Mouse (Mus musculus) layer of hippocampus, adult 2 months (tissue): ENCODE measurements at regions not wholly inside any gene's neighbourhood (a gene's known extent, or its start where the extent isn't known, plus 50 kb on each side); places are given as distances from the start of the nearest gene placed in this dataset.

Experiments used
- DNase-seq, 2 experiments: peaks; one replicate each; pipeline ENCODE4 v3.0.0; 2022; ENCODE audit warnings: low spot score in 2 of 2
- H3K27ac ChIP-seq: fragments of 200-600 bp; 2 replicates; pipeline ENCODE4 v1.8.1; 2022
- H3K4me3 ChIP-seq: fragments of 200-600 bp; 2 replicates; pipeline ENCODE4 v1.8.1; 2022; ENCODE audit warnings: mild to moderate bottlenecking
- CTCF ChIP-seq: fragments of 200-600 bp; conservative IDR thresholded peaks from 2 replicates; pipeline ENCODE4 v1.8.1; 2022; ENCODE audit warnings: antibody characterized with exemption, mild to moderate bottlenecking, moderate library complexity

DNA sequence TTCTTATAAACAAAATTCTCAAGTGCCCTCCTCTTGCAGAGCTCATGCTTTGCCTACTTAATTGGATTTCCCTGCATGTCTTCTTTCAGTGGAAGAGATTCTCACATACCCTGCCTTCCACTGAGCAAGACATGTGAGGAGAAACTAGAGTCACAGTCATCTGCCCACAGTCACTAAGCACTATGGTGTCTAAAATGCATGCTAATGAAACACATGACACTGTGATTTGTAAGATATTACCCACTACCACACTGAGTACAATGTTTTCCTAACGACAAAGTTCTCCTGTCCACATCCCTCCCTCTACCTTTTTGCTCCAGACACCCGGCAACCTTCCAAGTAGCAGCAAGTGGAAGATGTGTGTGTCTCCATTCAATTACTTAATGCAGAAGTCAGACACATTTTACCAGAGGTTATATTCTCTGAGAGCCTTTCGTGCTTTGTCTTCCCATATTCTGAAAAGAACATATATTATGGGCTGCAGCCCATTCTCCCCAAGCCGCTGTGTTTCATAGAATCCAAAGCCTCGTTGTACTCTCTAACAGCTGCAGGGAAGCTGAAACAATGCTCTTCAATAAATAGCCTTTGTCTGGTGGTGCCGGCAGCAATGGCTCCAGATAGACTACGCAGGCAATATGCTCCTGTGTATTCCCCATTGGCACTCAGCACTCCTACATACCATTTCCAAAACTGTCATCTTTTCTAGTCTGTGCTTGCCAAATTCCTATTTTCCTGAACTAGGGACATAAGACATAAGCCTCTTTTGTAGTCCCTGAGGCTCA lies 670.7 kb downstream of the Poteg start:
- no peak for TF ChIP-seq CTCF
- H3K4me3 ChIP-seq: no peak overlapping the region
- no peak overlapping the region for H3K27ac ChIP-seq
- DNase-seq: peak; percentile 11 to 27

DNA sequence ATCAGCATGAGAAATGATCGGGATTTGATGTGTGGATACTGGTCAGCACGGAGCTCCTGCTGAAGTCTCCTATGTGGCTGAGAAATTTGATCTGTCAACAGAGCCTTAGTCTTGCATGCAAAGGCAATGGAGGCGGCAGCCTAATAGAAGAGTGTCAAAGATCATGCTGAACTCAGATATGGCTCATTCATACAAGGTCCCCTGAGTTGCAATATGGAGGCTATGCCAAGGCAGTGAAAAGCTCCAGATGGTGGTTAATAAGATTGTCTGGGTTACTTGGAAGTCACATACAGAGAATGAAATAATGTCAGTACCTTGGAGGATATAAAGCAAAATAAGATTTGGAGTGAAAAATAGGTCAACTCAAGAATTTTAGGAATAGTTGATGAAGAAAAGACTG lies 677.6 kb downstream of the Poteg start:
- DNase-seq: no peak
- Histone ChIP-seq H3K27ac (no peak overlapping the region), H3K4me3 (no peak overlapping the region)
- TF ChIP-seq CTCF: no peak

DNA sequence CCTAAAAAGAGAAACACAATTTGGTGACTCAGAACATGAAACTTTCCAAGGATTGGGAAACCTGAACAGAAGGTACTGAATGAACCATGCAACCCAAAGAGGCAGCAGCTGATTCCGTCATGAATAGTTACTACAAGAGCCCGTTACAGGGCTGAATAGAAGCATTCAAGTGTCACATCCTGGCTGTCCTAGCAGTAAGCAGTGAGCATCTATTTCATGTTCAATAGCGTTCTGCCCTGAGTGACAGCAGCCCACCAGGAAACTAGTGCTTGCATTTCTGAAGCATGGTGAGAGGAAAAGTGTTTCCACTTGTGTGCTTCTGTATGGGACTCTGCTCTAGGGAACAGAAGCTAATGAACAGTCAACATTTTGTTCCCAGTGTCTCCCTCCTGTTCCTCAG lies 694.4 kb downstream of the Poteg start:
- DNase-seq: no peak
- no peak overlapping the region for H3K27ac ChIP-seq
- no peak overlapping the region for H3K4me3 ChIP-seq
- no peak for TF ChIP-seq CTCF

DNA sequence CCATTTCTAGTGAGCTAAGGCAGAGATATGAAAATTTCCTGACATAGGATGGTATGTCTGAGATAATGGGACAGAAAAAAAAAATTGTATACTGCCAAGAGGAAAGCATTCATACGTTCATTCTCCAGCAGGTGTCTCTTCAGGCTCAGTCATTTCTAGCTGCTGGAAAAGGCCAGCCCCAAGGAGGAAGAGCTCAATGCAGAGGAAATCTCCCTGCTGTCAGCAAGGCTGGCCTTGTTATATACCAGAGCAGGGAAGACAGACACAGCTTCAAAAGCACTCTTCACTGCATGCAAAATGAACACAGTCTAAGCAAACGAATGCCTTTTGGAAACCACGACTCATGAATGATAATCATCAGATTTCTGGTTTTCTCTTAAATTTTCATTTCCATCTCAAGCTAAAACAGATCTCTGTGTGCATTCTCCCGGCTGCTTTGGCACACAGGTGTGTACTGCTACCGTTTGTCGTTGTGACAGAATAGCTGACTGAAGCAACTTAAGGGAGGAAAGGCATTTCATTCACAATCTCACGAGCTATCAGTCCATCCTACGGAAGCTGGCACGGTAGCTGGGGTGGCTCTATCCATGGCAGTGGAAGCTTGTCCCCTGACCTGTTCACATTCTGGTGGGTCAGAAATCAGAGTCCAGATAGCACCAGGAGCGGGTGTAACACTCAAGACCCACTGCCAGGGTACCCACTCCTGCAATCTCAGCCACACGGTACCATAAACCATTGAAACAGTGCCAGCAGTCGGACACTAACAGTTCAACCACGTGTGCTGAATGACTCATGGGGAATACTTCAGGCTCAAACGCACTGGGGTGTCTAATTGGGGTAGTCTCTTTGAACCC lies 701.4 kb downstream of the Poteg start:
- peak; percentile 51 to 52 for DNase-seq
- TF ChIP-seq CTCF: peak; percentile 80
- peak overlapping the region; percentile 10; the same call in 1 of the 2 replicates for H3K27ac ChIP-seq
- H3K4me3 ChIP-seq: no peak overlapping the region

DNA sequence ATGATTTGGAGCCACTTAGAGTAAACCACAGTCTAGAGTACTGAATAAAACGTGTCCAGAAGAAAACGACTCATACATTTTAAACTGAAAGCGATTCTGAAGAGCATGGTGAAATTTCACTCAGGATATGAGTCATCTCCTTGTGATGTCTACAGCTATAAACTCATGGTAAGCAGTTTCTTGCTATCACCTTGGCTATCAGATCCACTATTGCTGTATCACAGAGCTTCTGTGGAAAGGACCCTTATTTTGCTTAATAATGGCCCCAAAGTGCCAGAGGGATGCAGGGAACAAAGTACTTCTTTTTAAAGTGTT lies 701.9 kb downstream of the Poteg start:
- Histone ChIP-seq H3K4me3 (no peak overlapping the region), H3K27ac (no peak overlapping the region)
- no peak for TF ChIP-seq CTCF
- DNase-seq: no peak

DNA sequence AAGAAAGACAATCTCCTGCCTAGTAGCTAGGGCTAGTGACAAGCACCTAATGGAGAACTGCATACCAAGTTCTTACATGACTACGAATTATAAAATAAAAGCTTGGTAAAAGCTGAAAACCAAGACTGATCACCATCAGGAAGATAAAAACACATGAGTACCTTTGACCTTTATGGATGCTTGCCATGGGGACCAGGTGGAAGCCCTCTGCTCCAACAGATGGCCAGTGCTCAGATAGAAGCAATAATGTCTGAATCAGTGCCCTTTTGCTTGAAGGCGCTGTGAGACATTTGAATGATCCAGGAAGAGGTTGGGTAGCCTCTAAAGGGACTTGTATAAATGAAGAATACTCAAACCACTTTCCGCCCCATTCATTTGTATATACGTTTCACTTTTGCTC lies 713.2 kb downstream of the Poteg start:
- no peak for DNase-seq
- Histone ChIP-seq H3K4me3 (no peak overlapping the region), H3K27ac (no peak overlapping the region)
- no peak for TF ChIP-seq CTCF

DNA sequence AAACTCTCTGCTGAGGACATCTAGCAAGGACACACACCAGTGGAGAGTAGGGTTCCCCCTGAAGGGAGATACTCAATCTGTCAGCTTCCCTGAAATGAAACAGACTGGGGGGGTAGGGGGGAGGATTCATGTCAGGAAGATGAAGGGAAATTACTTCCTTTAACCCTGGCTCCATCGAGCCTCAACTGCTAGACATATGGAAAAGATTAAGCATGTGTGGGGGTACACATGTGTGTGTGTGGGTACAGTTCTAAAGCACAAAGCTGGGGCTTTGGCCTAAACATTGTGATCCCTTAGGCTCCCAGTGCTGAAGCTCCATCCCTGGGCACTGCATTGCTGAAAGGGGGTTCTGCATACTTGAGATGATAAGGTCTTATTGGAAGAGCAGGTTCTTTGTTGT lies 720.6 kb downstream of the Poteg start:
- no peak for DNase-seq
- TF ChIP-seq CTCF: no peak
- Histone ChIP-seq H3K4me3 (no peak overlapping the region), H3K27ac (no peak overlapping the region)

DNA sequence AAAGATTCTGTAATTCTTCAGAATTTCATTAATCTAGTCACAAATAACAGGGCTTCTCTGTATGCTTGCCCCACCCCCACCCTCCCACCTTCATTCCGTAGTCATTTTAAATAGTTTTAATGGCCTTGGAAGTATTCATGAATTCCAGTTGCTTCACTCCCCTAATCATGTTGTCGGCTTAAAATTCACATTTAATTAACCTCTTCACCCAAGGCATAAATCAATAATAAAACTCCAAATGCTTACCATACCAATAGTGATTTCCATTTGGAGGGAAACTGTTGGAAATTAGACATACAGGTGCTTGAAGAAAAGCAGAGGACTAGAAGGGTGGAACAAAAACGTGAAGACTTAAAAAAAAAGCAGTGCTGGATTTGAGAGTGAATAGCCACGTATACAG lies 724.0 kb downstream of the Poteg start:
- no peak for DNase-seq
- no peak for TF ChIP-seq CTCF
- Histone ChIP-seq H3K4me3 (no peak overlapping the region), H3K27ac (no peak overlapping the region)

DNA sequence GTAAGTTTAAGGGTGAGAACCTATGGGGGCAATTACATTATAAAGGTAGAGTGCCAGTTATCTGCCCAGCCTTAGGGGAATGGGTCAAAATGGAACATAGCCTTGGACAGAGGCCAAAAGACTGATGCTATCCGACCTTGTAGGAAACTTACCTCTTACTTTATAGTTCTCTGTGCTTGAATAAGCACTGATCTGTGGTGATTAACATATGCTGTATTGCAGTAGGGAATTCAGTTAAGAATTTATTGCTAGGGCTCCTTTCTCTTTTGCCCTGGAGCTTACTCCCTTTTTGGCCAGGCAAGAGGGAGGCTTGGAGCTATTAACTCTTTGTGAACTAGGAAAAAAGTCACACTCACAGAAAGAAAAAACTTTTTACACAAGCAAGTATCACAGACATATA lies 748.5 kb downstream of the Poteg start:
- no peak for TF ChIP-seq CTCF
- H3K4me3 ChIP-seq: no peak overlapping the region
- no peak overlapping the region for H3K27ac ChIP-seq
- no peak for DNase-seq

DNA sequence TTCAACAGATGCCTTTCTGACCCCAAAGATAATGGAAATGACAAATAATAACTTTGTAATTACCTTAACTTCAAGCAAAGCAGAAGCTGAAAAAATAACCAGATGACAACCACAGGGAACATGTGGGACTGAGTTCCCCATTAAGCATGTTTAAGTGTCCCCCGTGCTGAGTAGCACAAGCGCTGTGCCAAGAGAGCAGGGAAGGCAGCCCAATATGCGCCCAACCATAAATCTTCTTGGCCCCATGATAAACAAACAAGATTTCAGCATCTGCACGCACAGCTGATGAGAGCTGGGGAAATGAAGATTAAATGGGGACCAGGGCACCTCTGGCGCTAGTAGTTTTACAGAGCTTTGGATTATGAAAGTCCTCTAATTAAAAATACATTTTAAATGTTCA lies 788.1 kb downstream of the Poteg start:
- no peak for DNase-seq
- no peak overlapping the region for H3K27ac ChIP-seq
- TF ChIP-seq CTCF: no peak
- H3K4me3 ChIP-seq: no peak overlapping the region

DNA sequence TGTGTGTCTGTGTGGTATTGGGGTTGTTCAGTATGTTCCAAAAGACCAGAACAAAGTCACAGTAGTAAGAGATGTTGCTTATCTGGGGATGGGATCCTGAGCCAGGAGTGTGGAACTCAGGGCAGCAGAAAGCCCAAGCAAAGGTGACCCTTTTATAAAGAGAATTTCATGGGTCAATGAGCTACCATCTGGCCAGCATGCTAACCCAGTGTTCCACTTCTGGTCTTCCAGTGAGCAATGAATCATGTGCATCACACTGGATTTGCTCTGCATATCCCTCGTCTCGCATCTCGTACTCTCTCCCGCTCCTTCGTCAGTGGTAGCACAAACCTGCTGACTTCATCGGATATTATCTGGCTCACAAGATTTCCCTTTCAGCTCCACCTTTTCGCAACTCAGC lies 791.9 kb downstream of the Poteg start:
- H3K4me3 ChIP-seq: no peak overlapping the region
- H3K27ac ChIP-seq: no peak overlapping the region
- no peak for TF ChIP-seq CTCF
- no peak for DNase-seq

DNA sequence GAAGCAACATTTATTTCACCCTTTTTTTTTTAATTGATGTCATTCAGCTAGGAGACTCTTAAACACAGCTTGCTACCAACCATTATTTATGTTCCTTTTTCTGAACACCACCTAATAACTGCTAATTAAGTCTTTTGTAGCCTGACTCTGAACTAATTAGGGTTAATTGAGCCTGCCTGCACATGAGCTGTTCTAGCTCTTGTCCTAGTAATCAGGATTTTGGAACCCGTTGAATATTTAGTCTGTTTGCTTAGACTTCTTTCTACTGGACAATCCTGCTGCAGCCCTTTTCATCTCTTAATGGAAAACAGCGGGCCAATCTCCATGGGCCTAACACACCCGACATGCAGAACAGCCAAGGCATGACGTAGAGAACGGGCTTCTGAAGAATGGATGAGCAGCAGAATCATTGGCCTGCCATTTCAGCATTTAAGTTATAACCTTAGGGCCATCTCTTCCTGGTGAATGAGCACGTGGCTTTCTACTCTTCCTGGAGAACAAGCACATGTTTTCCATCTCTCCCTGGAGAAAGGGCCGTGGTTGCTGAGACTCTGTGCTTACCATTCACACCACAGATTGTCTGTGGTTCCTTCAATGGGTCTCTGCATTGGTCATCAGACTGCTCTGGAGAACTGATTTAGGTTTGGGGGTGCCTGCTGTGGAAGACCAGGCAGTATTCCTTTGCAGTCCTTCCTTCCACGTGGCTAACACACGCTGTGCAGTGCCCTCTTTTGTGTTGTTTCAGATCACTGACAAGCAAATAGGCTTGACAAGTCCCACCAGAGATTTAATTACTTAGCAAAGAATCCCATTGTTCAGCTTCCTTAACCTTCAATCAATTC lies 805.1 kb downstream of the Poteg start:
- DNase-seq: peak in 1 of 2 experiments; percentile 3
- no peak for TF ChIP-seq CTCF
- Histone ChIP-seq H3K4me3 (no peak overlapping the region), H3K27ac (no peak overlapping the region)

DNA sequence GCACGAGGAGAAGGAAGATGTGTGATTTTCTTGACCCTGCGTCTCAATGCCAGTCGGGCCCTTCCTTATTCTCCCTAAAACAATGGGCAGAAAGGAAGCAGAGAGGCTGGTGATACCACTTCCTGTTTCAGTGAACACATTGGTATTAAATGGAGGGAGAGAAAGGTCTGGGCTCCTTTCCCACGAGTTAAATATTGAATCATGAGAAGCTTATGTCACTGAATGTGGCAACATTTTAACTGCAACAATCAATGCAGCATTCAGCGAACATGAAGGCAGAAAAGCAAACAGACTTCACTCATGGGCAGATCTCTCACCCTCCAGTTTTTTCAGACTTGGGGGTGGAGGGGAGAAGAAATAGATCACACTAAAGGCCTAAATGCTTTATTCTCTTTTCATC lies 819.8 kb downstream of the Poteg start:
- H3K27ac ChIP-seq: no peak overlapping the region
- H3K4me3 ChIP-seq: no peak overlapping the region
- TF ChIP-seq CTCF: no peak
- no peak for DNase-seq
